ENCODE assay signal across 8 mouse cellular contexts in the genomic region with DNA sequence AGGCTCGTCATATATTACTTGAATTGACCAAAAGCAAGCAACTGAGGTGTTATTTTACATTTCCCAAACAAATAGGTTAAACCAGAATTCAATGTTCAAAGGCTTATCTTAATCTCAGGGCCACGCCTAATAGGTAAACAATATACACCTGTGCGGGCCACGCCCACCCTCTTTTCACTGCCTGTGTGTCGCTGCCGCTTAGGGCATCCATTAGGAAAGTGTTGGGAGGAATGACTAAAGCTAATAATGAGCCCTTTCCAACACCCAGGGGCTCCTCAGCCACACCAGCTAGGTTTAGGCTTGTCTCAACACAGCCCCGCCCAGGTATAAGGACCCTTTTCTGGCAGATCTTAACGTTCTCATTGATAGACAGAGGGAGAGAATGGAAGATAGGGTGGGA.
A peak's percentile ranks its signal among the peaks of the same experiment; 100 is the strongest.
DNase-seq lines count a peak whose midpoint lies in the region; ATAC-seq lines count a peak whose summit lies in the region.

No protein-coding gene starts in this region.

- H3K27me3 ChIP-seq in hindbrain, embryonic 13.5 days, result peaks cover 14% of the 10 kb centered on the region
- H3K27me3 ChIP-seq in lung, embryonic 16.5 days (ENCODE audit: control insufficient read depth, insufficient read depth, low read depth, low read length), result peaks cover 10% of the 10 kb centered on the region; the same call in 1 of the 2 replicates

- H3K9me3 ChIP-seq in hindbrain, embryonic 13.5 days, result no peaks in the 10 kb centered on the region
- H3K9me3 ChIP-seq in lung, embryonic 16.5 days (ENCODE audit: control insufficient read depth, low read length), result no peaks in the 10 kb centered on the region

- H3K9ac ChIP-seq in hindbrain, embryonic 13.5 days, result peak overlapping the region; percentile 72
- peak overlapping the region; percentile 47 for H3K9ac ChIP-seq in lung, embryonic 16.5 days (ENCODE audit: low read length)

- ATAC-seq in hindbrain, embryonic 13.5 days (ENCODE audit: low FRiP score), result no peak
- ATAC-seq in lung, embryonic 16.5 days (ENCODE audit: low read depth), result no peak

- H3K4me2 ChIP-seq in hindbrain, embryonic 13.5 days, result peak overlapping the region; percentile 80
- H3K4me2 ChIP-seq in lung, embryonic 16.5 days (ENCODE audit: low read depth, low read length), result peak overlapping the region; percentile 67

- H3K4me1 ChIP-seq in brown adipose tissue, adult 24 weeks (ENCODE audit: control insufficient read depth, insufficient read depth, insufficient read length, low read length), result peaks cover 35% of the 10 kb centered on the region
- H3K4me1 ChIP-seq in hindbrain, embryonic 13.5 days (replicated peaks), result peaks cover 49% of the 10 kb centered on the region
- H3K4me1 ChIP-seq in lung, embryonic 16.5 days (replicated peaks; ENCODE audit: control insufficient read depth, insufficient read depth, low read length), result peaks cover 42% of the 10 kb centered on the region

- peak; percentile 41 to 54 for DNase-seq in cerebellum, postnatal 14 days
- DNase-seq in cerebellum, adult 11 months, result no peak
- DNase-seq in thymus, postnatal 0 days (ENCODE audit: low spot score), result no peak
- DNase-seq in frontal cortex, postnatal 36 days (ENCODE audit: low spot score in 2 of 2), result no peak
- DNase-seq in cerebellum, adult 11-12 months, result no peak

- WGBS in hindbrain, embryonic 13.5 days, result 45% methylated on average over 8 of the region's 8 CpGs
- 27% methylated on average over 8 of the region's 8 CpGs for WGBS in lung, embryonic 16.5 days

- H3K36me3 ChIP-seq in hindbrain, embryonic 13.5 days, result no peaks in the 10 kb centered on the region
- no peaks in the 10 kb centered on the region for H3K36me3 ChIP-seq in lung, embryonic 16.5 days (ENCODE audit: control insufficient read depth, insufficient read depth, low read length)

- H3K27ac ChIP-seq in brown adipose tissue, adult 24 weeks (replicated peaks; ENCODE audit: low read depth, low read length), result peak overlapping the region; percentile 78
- H3K27ac ChIP-seq in hindbrain, embryonic 13.5 days, result peak overlapping the region; percentile 76
- H3K27ac ChIP-seq in lung, embryonic 16.5 days (ENCODE audit: low read length), result peak overlapping the region; percentile 33

- H3K4me3 ChIP-seq in brown adipose tissue, adult 24 weeks (ENCODE audit: insufficient read depth, low read depth, low read length), result peak overlapping the region; percentile 74
- H3K4me3 ChIP-seq in hindbrain, embryonic 13.5 days, result peak overlapping the region; percentile 49
- peak overlapping the region; percentile 47 for H3K4me3 ChIP-seq in lung, embryonic 16.5 days (ENCODE audit: low read length)

Comparison
In these comparisons a context has a peak if more than half of its experiments do, and no peak if none do; other contexts are left out.
1. DNase-seq: peak in cerebellum, postnatal 14 days (2 of 2); none in cerebellum, adult 11 months (single experiment), thymus, postnatal 0 days (single experiment), frontal cortex, postnatal 36 days (0 of 2) and cerebellum, adult 11-12 months (single experiment).
2. Peak in every context shown above with its lines, with median percentiles within 50 percentile points of each other: H3K27ac ChIP-seq and H3K4me3 ChIP-seq.